Mouse (Mus musculus): ENCODE measurements at regions not wholly inside any gene's neighbourhood (a gene's known extent, or its start where the extent isn't known, plus 50 kb on each side); places are given as distances from the start of the nearest gene placed in this dataset.

DNA sequence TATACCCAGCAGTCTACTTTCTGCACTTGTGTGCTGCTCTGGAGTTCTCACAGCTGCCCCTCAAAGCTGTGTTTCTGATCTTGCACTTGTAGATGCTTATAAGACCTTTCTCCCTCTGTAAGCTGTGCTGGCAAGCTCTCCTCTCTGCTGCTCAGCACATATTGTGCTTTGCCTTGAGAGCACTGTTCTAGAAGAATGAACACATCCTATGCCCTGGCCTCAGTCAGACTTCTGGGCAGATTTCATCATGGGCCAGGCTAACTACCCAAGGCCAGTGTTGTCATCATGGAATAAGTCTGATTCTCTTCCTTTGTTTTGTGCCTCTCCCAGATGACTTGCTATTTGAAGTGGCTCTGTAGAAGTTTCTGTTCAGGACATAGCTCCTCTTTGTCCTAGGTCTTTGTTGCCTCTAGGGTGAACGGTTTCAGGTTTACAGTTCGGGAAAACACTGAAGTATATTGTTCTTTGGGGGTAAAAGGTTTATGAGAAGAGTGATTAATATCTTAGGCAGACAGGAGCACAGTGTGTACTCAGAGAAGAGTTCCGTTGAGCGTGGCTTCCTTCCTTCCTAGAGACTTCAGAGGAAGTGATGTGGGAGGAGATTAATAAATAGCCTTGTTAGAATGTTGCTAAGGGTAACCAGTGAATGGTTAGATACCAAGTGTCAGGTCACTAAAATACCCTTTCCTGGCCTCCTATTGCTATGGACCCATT is 70.8 kb downstream of the Pcdh18 start:
- no peak overlapping the region for H3K9ac ChIP-seq (ENCODE audit: low read length)
- no peak overlapping the region for H3K4me3 ChIP-seq (ENCODE audit: low read depth, low read length)
- no peaks in the 10 kb centered on the region for H3K4me1 ChIP-seq (ENCODE audit: control insufficient read depth, insufficient read depth, low read length)
- DNase-seq (ENCODE audit: low spot score), result no peak
- WGBS, result 73% methylated on average over 4 of the region's 4 CpGs
- no peak for ATAC-seq
- H3K27me3 ChIP-seq (replicated peaks; ENCODE audit: control insufficient read depth, insufficient read depth, low read length), result no peaks in the 10 kb centered on the region
- H3K36me3 ChIP-seq (ENCODE audit: control insufficient read depth, insufficient read depth, low read length), result no peaks in the 10 kb centered on the region
- no peak overlapping the region for H3K27ac ChIP-seq (ENCODE audit: low read depth, low read length)
- H3K9me3 ChIP-seq (replicated peaks; ENCODE audit: control insufficient read depth, low read length), result no peaks in the 10 kb centered on the region
- H3K4me2 ChIP-seq (ENCODE audit: low read length), result no peak overlapping the region

GRCm38 (mm10) chr3:49674921-49675320 is 82.2 kb downstream of the Pcdh18 start:
- ATAC-seq, result no peak
- Histone ChIP-seq H3K27ac (ENCODE audit: low read depth, low read length) (no peak overlapping the region), H3K27me3 (replicated peaks; ENCODE audit: control insufficient read depth, insufficient read depth, low read length) (no peaks in the 10 kb centered on the region), H3K4me2 (ENCODE audit: low read length) (no peak overlapping the region), H3K9ac (ENCODE audit: low read length) (no peak overlapping the region), H3K4me1 (ENCODE audit: control insufficient read depth, insufficient read depth, low read length) (no peaks in the 10 kb centered on the region), H3K4me3 (ENCODE audit: low read depth, low read length) (no peak overlapping the region), H3K9me3 (replicated peaks; ENCODE audit: control insufficient read depth, low read length) (no peaks in the 10 kb centered on the region), H3K36me3 (ENCODE audit: control insufficient read depth, insufficient read depth, low read length) (no peaks in the 10 kb centered on the region)
- no peak for DNase-seq (ENCODE audit: low spot score)
- WGBS, result 87% methylated on average over 6 of the region's 6 CpGs

- H3K36me3 ChIP-seq (ENCODE audit: control insufficient read depth, insufficient read depth, low read length), result no peaks in the 10 kb centered on the region
- no peak overlapping the region for H3K4me2 ChIP-seq (ENCODE audit: low read length)
Measured at GRCm38 (mm10) chr3:49672685-49673184, 84.4 kb downstream of the Pcdh18 start.

GRCm38 (mm10) chr3:49667543-49668338 is 89.4 kb downstream of the Pcdh18 start:
- Histone ChIP-seq H3K27ac (ENCODE audit: low read depth, low read length) (no peak overlapping the region), H3K4me1 (ENCODE audit: control insufficient read depth, insufficient read depth, low read length) (no peaks in the 10 kb centered on the region), H3K9me3 (replicated peaks; ENCODE audit: control insufficient read depth, low read length) (no peaks in the 10 kb centered on the region), H3K27me3 (replicated peaks; ENCODE audit: control insufficient read depth, insufficient read depth, low read length) (no peaks in the 10 kb centered on the region), H3K9ac (ENCODE audit: low read length) (no peak overlapping the region), H3K4me3 (ENCODE audit: low read depth, low read length) (no peak overlapping the region), H3K36me3 (ENCODE audit: control insufficient read depth, insufficient read depth, low read length) (no peaks in the 10 kb centered on the region), H3K4me2 (ENCODE audit: low read length) (no peak overlapping the region)
- DNase-seq (ENCODE audit: low spot score) (no peak), ATAC-seq (no peak)
- 89% methylated on average over 9 of the region's 9 CpGs for WGBS

More at GRCm38 (mm10) chr3:49672685-49673184, 84.4 kb downstream of the Pcdh18 start:
- Histone ChIP-seq H3K27ac (ENCODE audit: low read depth, low read length) (no peak overlapping the region), H3K9me3 (replicated peaks; ENCODE audit: control insufficient read depth, low read length) (no peaks in the 10 kb centered on the region), H3K9ac (ENCODE audit: low read length) (no peak overlapping the region), H3K27me3 (replicated peaks; ENCODE audit: control insufficient read depth, insufficient read depth, low read length) (no peaks in the 10 kb centered on the region), H3K4me3 (ENCODE audit: low read depth, low read length) (no peak overlapping the region), H3K4me1 (ENCODE audit: control insufficient read depth, insufficient read depth, low read length) (no peaks in the 10 kb centered on the region)
- WGBS, result 20% methylated on average over 2 of the region's 2 CpGs
- ATAC-seq (no peak), DNase-seq (ENCODE audit: low spot score) (peak; percentile 66)

DNA sequence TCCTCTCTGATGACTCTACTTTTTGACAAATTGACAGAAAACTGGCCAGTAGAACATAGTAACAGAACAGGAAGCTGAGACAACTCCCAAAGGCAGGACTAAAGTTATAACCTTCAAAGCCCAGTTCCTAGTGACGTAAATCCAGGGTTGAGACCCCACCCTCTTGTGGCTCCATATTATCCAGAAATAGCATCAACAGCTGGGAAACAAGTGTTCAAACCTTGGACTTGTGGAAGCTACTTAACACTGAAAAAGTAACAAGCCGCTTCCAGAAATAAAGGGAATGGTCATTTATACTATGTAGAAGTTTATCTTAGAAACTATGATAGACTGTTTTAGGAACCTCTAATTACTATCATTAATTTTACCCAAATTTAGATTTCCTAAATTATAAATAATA is 90.6 kb downstream of the Pcdh18 start:
- Histone ChIP-seq H3K4me3 (ENCODE audit: low read depth, low read length) (no peak overlapping the region), H3K27me3 (replicated peaks; ENCODE audit: control insufficient read depth, insufficient read depth, low read length) (no peaks in the 10 kb centered on the region), H3K27ac (ENCODE audit: low read depth, low read length) (no peak overlapping the region), H3K36me3 (ENCODE audit: control insufficient read depth, insufficient read depth, low read length) (no peaks in the 10 kb centered on the region), H3K4me1 (ENCODE audit: control insufficient read depth, insufficient read depth, low read length) (no peaks in the 10 kb centered on the region), H3K4me2 (ENCODE audit: low read length) (no peak overlapping the region), H3K9me3 (replicated peaks; ENCODE audit: control insufficient read depth, low read length) (no peaks in the 10 kb centered on the region), H3K9ac (ENCODE audit: low read length) (no peak overlapping the region)
- no peak for DNase-seq (ENCODE audit: low spot score)
- WGBS, result 94% methylated on average over 2 of the region's 2 CpGs
- ATAC-seq, result no peak

DNA sequence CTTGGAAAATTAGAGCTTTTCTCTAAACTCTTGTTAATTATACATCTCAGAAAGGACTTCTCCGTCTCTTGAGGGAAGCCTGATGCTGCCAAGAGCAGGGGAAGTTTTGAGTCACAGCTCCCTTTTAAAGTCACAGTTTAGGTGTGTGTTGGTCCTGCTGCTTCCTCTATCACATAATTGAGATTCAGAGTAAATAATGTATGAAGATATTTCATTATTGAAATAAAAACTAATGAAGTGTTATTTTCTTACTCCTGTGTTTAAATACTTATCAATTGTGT is 108.3 kb downstream of the Pcdh18 start:
- no peaks in the 10 kb centered on the region for H3K4me1 ChIP-seq (ENCODE audit: control insufficient read depth, insufficient read depth, low read length)
- H3K4me3 ChIP-seq (ENCODE audit: low read depth, low read length), result no peak overlapping the region
- H3K9ac ChIP-seq (ENCODE audit: low read length), result no peak overlapping the region
- DNase-seq (ENCODE audit: low spot score) (no peak), ATAC-seq (no peak)
- 48% methylated on average over 1 of the region's 1 CpGs for WGBS
- H3K4me2 ChIP-seq (ENCODE audit: low read length), result no peak overlapping the region
- H3K9me3 ChIP-seq (replicated peaks; ENCODE audit: control insufficient read depth, low read length), result no peaks in the 10 kb centered on the region
- no peaks in the 10 kb centered on the region for H3K27me3 ChIP-seq (replicated peaks; ENCODE audit: control insufficient read depth, insufficient read depth, low read length)
- H3K27ac ChIP-seq (ENCODE audit: low read depth, low read length), result no peak overlapping the region
- no peaks in the 10 kb centered on the region for H3K36me3 ChIP-seq (ENCODE audit: control insufficient read depth, insufficient read depth, low read length)

GRCm38 (mm10) chr3:49648040-49648894 is 108.9 kb downstream of the Pcdh18 start:
- Histone ChIP-seq H3K4me2 (ENCODE audit: low read length) (no peak overlapping the region), H3K4me1 (ENCODE audit: control insufficient read depth, insufficient read depth, low read length) (no peaks in the 10 kb centered on the region), H3K9ac (ENCODE audit: low read length) (no peak overlapping the region), H3K4me3 (ENCODE audit: low read depth, low read length) (no peak overlapping the region), H3K36me3 (ENCODE audit: control insufficient read depth, insufficient read depth, low read length) (no peaks in the 10 kb centered on the region), H3K27me3 (replicated peaks; ENCODE audit: control insufficient read depth, insufficient read depth, low read length) (no peaks in the 10 kb centered on the region), H3K9me3 (replicated peaks; ENCODE audit: control insufficient read depth, low read length) (no peaks in the 10 kb centered on the region), H3K27ac (ENCODE audit: low read depth, low read length) (no peak overlapping the region)
- 83% methylated on average over 5 of the region's 5 CpGs for WGBS
- ATAC-seq (no peak), DNase-seq (ENCODE audit: low spot score) (no peak)

GRCm38 (mm10) chr3:49644993-49645392 is 112.1 kb downstream of the Pcdh18 start:
- no peak for ATAC-seq
- 91% methylated on average over 4 of the region's 4 CpGs for WGBS

More at GRCm38 (mm10) chr3:49644993-49645392, 112.1 kb downstream of the Pcdh18 start:
- Histone ChIP-seq H3K9me3 (replicated peaks; ENCODE audit: control insufficient read depth, low read length) (no peaks in the 10 kb centered on the region), H3K4me1 (ENCODE audit: control insufficient read depth, insufficient read depth, low read length) (peaks cover 8% of the 10 kb centered on the region; the same call in 1 of the 2 replicates), H3K4me3 (ENCODE audit: low read depth, low read length) (no peak overlapping the region), H3K9ac (ENCODE audit: low read length) (no peak overlapping the region), H3K27me3 (replicated peaks; ENCODE audit: control insufficient read depth, insufficient read depth, low read length) (no peaks in the 10 kb centered on the region), H3K27ac (ENCODE audit: low read depth, low read length) (no peak overlapping the region), H3K4me2 (ENCODE audit: low read length) (no peak overlapping the region), H3K36me3 (ENCODE audit: control insufficient read depth, insufficient read depth, low read length) (no peaks in the 10 kb centered on the region)
- no peak for DNase-seq (ENCODE audit: low spot score)
